Mouse (Mus musculus) cortical plate, adult 2 months (tissue): ENCODE results near the gene Oaz2. TPM values are rescaled to one million over a fixed set of nuclear protein-coding genes. Genes with fewer than 3 reads are reported as not detected.

ENCODE experiments used
- H3K27ac ChIP-seq: fragments of 200-500 bp; 2 replicates; pipeline ENCODE4 v1.5.1; 2012; ENCODE audit warnings: low read length, control low read depth, inconsistent platforms; ENCODE audit not compliant: insufficient read depth
- H3K4me1 ChIP-seq: fragments of 200-500 bp; 2 replicates; pipeline ENCODE4 v1.6.1; 2011; ENCODE audit warnings: low read length; ENCODE audit not compliant: control insufficient read depth, insufficient read depth
- H3K4me3 ChIP-seq: fragments of 200-500 bp; 2 replicates; pipeline ENCODE4 v1.5.1; 2011; ENCODE audit warnings: mild to moderate bottlenecking, low read length, control low read depth; ENCODE audit not compliant: insufficient read depth
- CTCF ChIP-seq: fragments of 200-500 bp; IDR thresholded peaks from 2 replicates; pipeline ENCODE4 v1.5.1; 2011; ENCODE audit warnings: mild to moderate bottlenecking, control low read depth, low read length; ENCODE audit not compliant: insufficient read depth; ENCODE audit errors: extremely low read depth
- POLR2A ChIP-seq: fragments of 200-500 bp; IDR thresholded peaks from 2 replicates; pipeline ENCODE4 v1.6.1; 2011; ENCODE audit warnings: mild to moderate bottlenecking, low read length, control low read depth; ENCODE audit not compliant: insufficient read depth; ENCODE audit errors: extremely low read depth
- polyA plus RNA-seq: library from polyadenylated mRNA; depleted of rRNA; stranded (reverse); fragments of >200 nt; gene quantifications from 2 replicates; pipeline ENCODE4 v1.2.3, GENCODE M21; 2012

Oaz2 gene
- polyA plus RNA-seq, 1 experiment, result 215 TPM

DNA sequence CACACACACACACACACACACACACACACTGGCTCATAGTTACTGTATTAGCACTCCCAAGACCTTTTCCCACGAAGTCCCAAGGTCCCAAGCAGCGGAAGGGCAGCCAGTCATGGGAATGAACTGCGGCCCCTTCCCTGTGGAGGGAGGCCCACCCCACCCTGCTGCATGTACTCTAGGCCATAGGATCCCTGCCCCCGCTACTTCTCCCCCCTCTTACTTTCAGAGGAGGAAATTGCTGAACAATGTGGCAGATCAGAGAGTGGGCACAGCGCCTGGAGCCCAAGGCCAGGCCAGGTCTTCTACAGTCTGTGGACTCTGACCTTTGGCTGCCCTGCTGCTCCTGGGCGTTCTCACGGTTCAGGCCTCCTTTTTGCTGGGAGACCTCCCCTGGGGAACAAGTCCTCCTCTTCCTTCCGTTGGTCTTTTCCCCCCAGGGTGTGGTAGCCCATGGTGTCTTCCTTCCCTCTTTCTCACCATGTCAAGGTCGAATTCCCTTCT is 3.7 kb downstream of the Oaz2 start:
- TF ChIP-seq POLR2A, result no peak
- Histone ChIP-seq H3K4me1 (no peaks in the 10 kb centered on the region), H3K27ac (no peak overlapping the region), H3K4me3 (no peak overlapping the region)

DNA sequence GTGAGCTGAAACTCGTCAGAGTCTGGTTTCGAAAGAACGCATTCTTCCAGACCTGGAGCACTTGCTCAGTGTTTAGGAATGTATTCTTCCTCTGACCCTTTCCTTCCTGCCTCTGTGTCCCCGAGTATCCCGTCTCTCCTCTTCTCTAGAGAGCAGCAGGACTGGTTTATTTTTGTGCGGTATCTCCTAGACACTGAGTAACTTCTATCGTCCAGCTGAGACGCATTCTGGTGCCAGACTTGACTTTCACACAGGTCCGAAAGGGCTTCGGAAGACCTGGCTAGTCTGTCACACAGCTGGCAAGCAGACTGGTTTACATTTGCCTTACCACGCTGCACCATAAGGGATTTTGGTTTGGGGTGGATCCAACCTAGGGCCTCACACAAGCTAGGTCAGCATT is 5.2 kb downstream of the Oaz2 start:
- H3K27ac ChIP-seq, result no peak overlapping the region
- TF ChIP-seq CTCF (no peak), POLR2A (no peak)
- peaks cover 2% of the 10 kb centered on the region; the same call in 1 of the 2 replicates for H3K4me1 ChIP-seq
- H3K4me3 ChIP-seq, result no peak overlapping the region

DNA sequence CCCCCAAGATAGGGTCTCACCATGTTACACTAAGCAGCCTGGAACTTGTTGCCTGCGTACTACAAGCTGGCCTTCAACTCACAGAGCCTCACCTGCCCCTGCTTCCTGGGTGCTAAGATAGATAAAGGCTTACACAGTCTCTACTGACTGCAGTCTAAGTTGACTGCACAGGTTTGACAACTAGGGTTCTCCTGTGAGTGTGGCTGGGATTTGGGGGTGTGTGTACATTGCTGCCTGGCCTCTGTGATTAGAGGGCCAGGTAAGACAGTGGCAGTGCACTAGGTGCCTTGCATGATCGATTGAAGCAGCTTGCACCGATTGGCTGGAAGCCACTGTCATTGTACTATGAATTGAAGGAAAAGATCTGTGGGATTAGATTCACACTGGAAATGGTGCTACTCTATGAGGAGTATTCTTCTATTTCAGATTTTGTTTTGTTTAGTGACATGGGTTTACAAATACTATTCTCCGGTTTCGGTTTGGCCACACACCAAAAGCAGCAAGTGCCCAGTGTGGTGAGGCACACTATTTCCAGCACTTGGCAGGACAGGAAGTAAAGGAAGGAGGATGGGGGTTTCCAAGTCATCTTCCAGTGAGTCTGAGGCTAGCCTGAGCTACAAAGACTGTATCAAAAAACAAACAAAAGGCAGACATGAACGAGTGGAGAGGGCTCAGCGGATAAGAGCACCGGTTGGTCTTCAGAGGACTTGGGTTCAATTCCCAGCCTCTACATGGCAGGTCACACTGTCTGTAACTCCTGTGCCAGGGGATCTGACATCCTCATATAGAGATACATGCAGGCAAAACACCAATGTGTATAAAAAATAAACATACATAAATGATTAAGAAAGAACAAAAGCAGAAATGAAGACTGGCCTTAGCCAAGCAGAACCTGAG is 7.9 kb downstream of the Oaz2 start:
- TF ChIP-seq CTCF, result no peak
- no peak for TF ChIP-seq POLR2A
- Histone ChIP-seq H3K4me1 (peaks cover 13% of the 10 kb centered on the region; the same call in 1 of the 2 replicates), H3K4me3 (peak overlapping the region; percentile 85), H3K27ac (no peak overlapping the region)

GRCm38 (mm10) chr9:65676358-65677118 is 8.7 kb downstream of the Oaz2 start:
- Histone ChIP-seq H3K27ac (peak overlapping the region; percentile 60; the same call in 1 of the 2 replicates), H3K4me3 (peak overlapping the region; percentile 85), H3K4me1 (peaks cover 16% of the 10 kb centered on the region; the same call in 1 of the 2 replicates)
- TF ChIP-seq POLR2A (peak; percentile 96), CTCF (no peak)

- Histone ChIP-seq H3K4me3 (peak overlapping the region; percentile 85), H3K27ac (peak overlapping the region; percentile 60; the same call in 1 of the 2 replicates), H3K4me1 (peaks cover 16% of the 10 kb centered on the region; the same call in 1 of the 2 replicates)
- TF ChIP-seq POLR2A (no peak), CTCF (no peak)
Observed at GRCm38 (mm10) chr9:65677119-65677462, 9.3 kb downstream of the Oaz2 start.

DNA sequence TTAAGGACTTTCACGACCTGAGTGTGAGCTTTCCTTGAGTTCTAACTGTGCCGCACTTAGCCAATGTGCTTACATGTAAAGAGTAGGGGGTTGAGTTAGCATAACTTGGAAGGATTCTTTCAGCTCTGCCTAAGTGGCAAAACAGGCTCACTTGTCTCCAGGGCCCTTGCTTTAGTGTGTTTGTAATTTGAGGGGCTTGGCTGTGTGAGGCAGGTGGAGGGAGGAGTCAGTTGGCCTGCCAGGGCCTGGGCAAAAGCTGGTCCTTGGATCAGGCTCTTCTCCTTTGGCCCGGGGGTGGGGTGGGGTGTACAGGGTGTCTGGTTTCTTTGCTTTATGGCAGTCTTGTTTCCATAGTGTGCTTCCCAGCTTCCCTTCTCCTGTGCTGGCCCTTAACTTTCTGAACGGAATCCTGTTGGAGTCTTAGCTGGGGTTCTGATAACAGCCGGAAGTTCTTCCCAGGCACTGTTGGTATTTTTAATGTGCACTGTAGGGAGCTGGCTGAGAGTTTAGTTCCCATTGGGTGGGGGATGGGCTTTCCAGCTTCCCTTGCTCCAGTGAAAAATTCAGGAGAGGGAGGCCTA is 11.5 kb downstream of the Oaz2 start:
- 0 out of 2 replicates have a peak overlapping the region, but pooled peaks have one; percentile 12 for H3K4me3 ChIP-seq
- peak overlapping the region; percentile 12; the same call in 1 of the 2 replicates for H3K27ac ChIP-seq
- TF ChIP-seq CTCF, result no peak
- no peak for TF ChIP-seq POLR2A
- H3K4me1 ChIP-seq, result peaks cover 18% of the 10 kb centered on the region; the same call in 1 of the 2 replicates

GRCm38 (mm10) chr9:65680938-65681633 is 13.3 kb downstream of the Oaz2 start:
- Histone ChIP-seq H3K4me3 (no peak overlapping the region), H3K4me1 (peaks cover 20% of the 10 kb centered on the region; the same call in 1 of the 2 replicates), H3K27ac (no peak overlapping the region; the same call in 1 of the 2 replicates)
- TF ChIP-seq CTCF (no peak), POLR2A (no peak)

DNA sequence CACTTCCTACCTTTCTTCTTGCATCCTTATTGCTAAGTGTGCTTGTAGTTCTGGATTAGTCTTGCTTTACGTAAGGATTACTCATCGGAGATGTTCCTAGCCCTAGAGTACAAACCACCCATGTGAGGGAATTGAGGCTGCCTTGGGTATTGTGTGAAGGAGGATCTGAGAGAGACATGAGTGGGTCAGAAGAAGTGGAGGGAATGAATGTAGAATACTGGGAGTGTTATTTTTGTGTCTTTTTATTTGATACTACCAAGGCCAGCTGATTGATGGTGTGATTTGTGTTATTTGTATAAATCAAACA is 13.8 kb downstream of the Oaz2 start:
- TF ChIP-seq CTCF (no peak), POLR2A (no peak)
- no peak overlapping the region; the same call in 1 of the 2 replicates for H3K27ac ChIP-seq
- H3K4me3 ChIP-seq, result no peak overlapping the region
- H3K4me1 ChIP-seq, result peaks cover 20% of the 10 kb centered on the region; the same call in 1 of the 2 replicates

DNA sequence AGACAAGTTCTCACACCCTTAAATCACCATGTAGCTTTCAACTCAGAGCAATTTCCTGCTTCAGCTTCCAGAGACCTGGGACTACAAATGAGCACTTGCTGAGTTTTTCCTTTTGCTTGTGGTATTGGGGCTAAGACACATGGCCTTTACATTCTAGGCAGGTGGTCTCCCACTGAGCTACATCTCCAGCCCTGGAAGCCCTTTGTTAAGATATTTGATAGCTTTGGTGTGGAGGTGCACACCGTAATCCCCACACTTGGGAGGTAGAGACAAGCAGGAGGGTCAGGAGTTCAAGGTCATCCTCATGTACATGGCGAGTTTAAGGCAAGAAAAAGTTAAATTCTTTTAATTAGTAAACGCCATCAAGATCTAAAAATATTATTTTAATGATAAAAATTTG is 14.4 kb downstream of the Oaz2 start:
- Histone ChIP-seq H3K4me1 (peaks cover 20% of the 10 kb centered on the region; the same call in 1 of the 2 replicates), H3K27ac (no peak overlapping the region), H3K4me3 (no peak overlapping the region)
- TF ChIP-seq POLR2A, result no peak
